Mouse (Mus musculus) spleen, adult 2 months (tissue): ENCODE measurements around the gene Pdk4. TPM values are rescaled to one million over a fixed set of nuclear protein-coding genes. Genes with fewer than 3 reads are reported as not detected.

Source experiments
- DNase-seq, 2 experiments: peaks; one replicate each; pipeline versions ENCODE4 v3.0.0 to v3.0.0-alpha.2; 2012 to 2021; ENCODE audit warnings: low spot score in 2 of 2, low read depth in 1 of 2
- H3K27ac ChIP-seq: fragments of 200-500 bp; 2 replicates; pipeline ENCODE4 v1.5.1; 2012; ENCODE audit warnings: low read length, inconsistent platforms; ENCODE audit not compliant: insufficient read depth
- H3K27me3 ChIP-seq: fragments of 200-500 bp; 2 replicates; pipeline ENCODE4 v1.6.1; 2012; ENCODE audit warnings: mild to moderate bottlenecking, moderate library complexity, low read length, inconsistent platforms; ENCODE audit not compliant: control insufficient read depth, insufficient read depth
- H3K36me3 ChIP-seq: fragments of 200-500 bp; 2 replicates; pipeline ENCODE4 v1.6.1; 2012; ENCODE audit warnings: mild to moderate bottlenecking, low read length, inconsistent platforms; ENCODE audit not compliant: control insufficient read depth, insufficient read depth
- H3K4me1 ChIP-seq: fragments of 200-500 bp; 2 replicates; pipeline ENCODE4 v1.6.1; 2011; ENCODE audit warnings: inconsistent platforms; ENCODE audit not compliant: control insufficient read depth, insufficient read depth, insufficient read length
- H3K4me3 ChIP-seq: fragments of 200-500 bp; 2 replicates; pipeline ENCODE4 v1.5.1; 2011; ENCODE audit warnings: mild to moderate bottlenecking, inconsistent platforms; ENCODE audit not compliant: insufficient read depth, insufficient read length; ENCODE audit errors: extremely low read depth
- CTCF ChIP-seq: fragments of 200-500 bp; IDR thresholded peaks from 2 replicates; pipeline ENCODE4 v1.5.1; 2011; ENCODE audit warnings: mild to moderate bottlenecking, inconsistent platforms; ENCODE audit not compliant: insufficient read depth, insufficient read length, insufficient replicate concordance; ENCODE audit errors: extremely low read depth
- POLR2A ChIP-seq: fragments of 200-500 bp; IDR thresholded peaks from 2 replicates; pipeline ENCODE4 v1.6.1; 2011; ENCODE audit warnings: low read depth, low read length, inconsistent platforms
- WGBS: fragments of 180-500 bp; shearing (Covaris S2); methylation state at CpG from one replicate; pipeline ENCODE4 v1.1.7; 2018; 5-methylcytosine and 5-hydroxymethylcytosine counted together
- polyA plus RNA-seq: library from polyadenylated mRNA; depleted of rRNA; stranded (reverse); fragments of >200 nt; gene quantifications from 2 replicates; pipeline ENCODE4 v1.2.3, GENCODE M21; 2012; rRNA removed

Gene Pdk4
- 14.0 and 17.8 TPM in 2 replicates for polyA plus RNA-seq

DNA sequence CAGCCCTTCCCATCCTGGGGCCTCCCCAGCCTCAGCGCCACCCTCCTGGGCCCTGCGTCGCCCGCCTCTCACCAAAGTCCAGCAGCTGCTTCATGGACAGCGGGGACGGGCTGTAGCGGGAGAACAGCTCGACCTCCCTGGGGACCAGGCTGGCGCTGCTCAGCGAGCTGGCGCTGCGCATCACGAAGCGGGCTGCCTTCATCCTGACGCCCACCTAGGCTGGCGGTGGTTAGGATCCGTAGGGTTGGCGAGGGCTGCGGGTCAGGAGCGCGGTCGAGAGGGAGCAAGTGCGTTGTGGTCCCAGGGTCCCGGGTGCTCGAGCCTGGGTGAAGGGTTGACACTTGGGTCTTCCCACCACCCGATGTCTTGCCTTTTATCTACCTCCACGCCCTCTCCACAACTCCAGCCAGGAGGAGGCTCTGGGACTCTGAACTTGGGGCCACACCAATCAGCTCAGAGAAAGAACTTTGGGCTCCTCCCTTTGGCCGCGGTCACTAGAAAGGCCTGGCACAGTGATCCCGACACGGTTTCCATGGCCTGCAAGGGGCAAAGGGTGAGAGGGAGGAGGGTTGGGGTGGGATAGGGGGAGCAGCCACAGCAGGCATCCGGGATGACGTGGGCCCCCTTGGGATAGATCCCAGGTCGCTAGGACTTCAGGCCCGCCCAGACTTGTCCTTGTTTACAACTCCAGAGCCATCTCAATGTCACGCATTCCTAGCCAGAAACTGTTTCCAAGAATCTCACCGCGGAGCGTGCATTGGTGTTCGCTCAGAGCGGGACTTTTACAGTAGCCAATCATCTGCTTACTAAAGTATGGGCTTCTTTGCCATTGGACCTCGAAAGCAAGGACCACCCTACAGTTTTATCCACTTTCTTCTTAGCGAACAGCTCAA, at the start of gene Pdk4:
TSS of gene Pdk4 (minus strand) at position 349 of the 893 bp plus-strand sequence.
- Histone ChIP-seq H3K27ac (peak within 1 kb of the TSS; percentile 45), H3K4me3 (peak within 1 kb of the TSS; percentile 35), H3K4me1 (no peaks in the 10 kb centered on the region; the same call in 1 of the 2 replicates), H3K36me3 (no peaks in the 10 kb centered on the region), H3K27me3 (no peaks in the 10 kb centered on the region; the same call in 1 of the 2 replicates)
- DNase-seq: peak in 1 of 2 experiments; percentile 9
- WGBS: 9% methylated on average over 43 of the region's 43 CpGs
- TF ChIP-seq POLR2A (no peak), CTCF (no peak)

DNA sequence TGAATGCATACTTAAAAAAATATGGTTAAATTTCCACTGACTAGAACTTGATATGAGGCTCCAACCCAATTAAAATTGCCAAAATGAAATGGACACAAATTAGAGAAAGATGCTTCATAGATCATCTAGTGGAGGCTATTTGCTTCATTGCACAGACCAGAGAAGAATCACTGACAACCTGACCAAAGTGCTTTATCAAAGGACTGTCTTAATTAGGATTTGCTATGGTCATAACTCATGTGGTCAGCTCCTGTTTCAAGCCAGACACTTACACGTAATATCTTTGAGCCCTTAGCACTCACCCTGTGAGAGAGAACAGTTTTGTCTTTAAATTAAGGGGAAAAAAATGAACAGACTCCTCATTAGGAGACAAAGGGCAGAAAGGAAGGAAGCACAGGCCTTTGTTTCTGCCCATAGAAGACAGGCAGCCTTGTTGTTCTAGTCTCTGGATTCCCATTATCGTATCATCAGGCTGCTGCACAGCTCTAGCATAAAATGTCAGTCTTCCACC, 41.8 kb upstream of the Pdk4 start:
- Histone ChIP-seq H3K4me1 (no peaks in the 10 kb centered on the region), H3K27ac (no peak overlapping the region), H3K36me3 (no peaks in the 10 kb centered on the region), H3K4me3 (no peak overlapping the region), H3K27me3 (no peaks in the 10 kb centered on the region)
- 85% methylated on average over 2 of the region's 2 CpGs for WGBS
- DNase-seq: no peak
- TF ChIP-seq CTCF: no peak
- TF ChIP-seq POLR2A: no peak

DNA sequence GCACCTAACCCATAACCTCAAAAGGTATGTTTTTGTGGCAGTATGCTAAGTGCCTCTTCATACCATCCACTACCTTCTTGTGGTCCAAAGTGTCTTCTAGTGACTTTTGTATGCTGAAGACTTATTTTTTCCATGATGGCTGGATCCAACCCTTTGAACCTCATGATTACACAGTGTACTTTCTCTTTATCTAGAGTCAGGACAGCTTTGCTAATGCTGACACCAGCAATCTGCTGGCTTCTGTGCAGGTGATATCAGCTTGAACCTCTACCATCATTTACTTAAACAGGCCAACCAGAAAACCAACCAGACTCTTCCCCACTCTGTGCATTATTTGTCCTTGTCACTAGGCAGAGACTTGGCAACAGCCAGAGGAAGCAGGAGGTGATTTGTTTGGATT, 39.6 kb upstream of the Pdk4 start:
- DNase-seq: no peak
- Histone ChIP-seq H3K4me1 (no peaks in the 10 kb centered on the region), H3K4me3 (no peak overlapping the region), H3K27me3 (no peaks in the 10 kb centered on the region), H3K36me3 (no peaks in the 10 kb centered on the region), H3K27ac (no peak overlapping the region)
- TF ChIP-seq CTCF (no peak), POLR2A (no peak)

DNA sequence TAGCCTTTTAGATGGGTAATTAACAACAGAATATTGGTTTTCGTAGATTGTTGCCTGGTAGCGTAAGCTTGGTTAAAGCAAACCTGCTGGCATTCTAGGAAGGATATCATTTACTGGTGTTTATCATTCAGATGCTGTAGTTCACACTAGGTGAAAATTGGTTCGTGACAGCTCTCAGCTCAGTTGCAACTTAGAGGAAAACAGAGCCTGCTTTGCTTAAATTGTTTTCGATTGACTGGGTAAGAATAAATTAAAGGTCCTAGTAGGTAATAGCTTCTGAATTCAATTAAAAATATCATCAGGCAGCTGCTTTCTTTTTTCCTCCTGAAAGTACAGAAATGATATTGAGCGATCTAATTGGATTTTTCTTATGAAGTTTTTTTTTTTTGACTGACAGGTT, 21.0 kb upstream of the Pdk4 start:
- H3K27me3 ChIP-seq: no peaks in the 10 kb centered on the region
- H3K4me1 ChIP-seq: no peaks in the 10 kb centered on the region
- H3K4me3 ChIP-seq: no peak overlapping the region
- TF ChIP-seq POLR2A (no peak), CTCF (no peak)
- 89% methylated on average over 5 of the region's 5 CpGs for WGBS
- no peak for DNase-seq
- no peak overlapping the region for H3K27ac ChIP-seq
- no peaks in the 10 kb centered on the region for H3K36me3 ChIP-seq

DNA sequence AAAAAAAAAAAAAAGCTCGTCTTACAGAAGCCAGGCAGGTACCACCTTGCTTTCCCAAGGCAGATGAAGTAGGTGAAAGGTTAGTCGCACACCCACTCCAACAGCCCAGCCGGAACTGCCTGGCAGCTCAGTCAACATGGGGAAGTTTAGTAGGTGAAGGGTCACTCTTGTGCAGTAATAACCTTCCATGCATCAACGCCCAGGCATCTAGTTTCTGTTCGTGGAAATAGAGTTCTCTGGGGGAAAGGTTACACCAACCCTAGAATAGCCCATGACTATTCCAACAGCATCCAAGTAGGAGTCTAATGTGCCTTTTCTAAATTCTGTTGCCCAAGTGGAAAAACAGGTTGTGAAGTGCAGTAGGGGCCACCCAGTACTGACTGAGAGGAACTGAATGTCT, 13.6 kb upstream of the Pdk4 start:
- no peak overlapping the region for H3K27ac ChIP-seq
- H3K27me3 ChIP-seq: no peaks in the 10 kb centered on the region
- no peak overlapping the region for H3K4me3 ChIP-seq
- no peak for TF ChIP-seq CTCF
- TF ChIP-seq POLR2A: no peak
- DNase-seq: peak in 1 of 2 experiments; percentile 11
- no peaks in the 10 kb centered on the region for H3K36me3 ChIP-seq
- WGBS: 13% methylated on average over 5 of the region's 5 CpGs
- H3K4me1 ChIP-seq: no peaks in the 10 kb centered on the region

DNA sequence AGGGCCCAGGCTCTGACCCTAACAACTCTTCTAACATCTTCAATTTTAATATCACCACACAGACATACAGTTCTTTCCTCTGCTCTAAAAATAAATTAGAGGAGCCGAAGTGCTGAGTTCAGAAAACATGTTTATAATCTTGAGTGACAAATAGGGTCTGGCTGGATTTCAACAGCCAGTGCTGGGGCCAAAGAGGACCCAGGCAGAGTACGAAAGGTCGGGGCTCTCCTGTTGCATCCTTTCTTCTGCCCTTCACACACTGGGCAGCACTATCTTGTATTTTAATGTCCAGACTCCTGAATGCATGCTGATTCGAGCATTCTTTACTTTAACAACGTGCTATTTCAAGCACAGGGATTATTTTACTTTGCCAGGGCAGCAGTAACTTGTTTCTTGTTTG, 13.2 kb upstream of the Pdk4 start:
- TF ChIP-seq POLR2A (no peak), CTCF (no peak)
- H3K4me1 ChIP-seq: no peaks in the 10 kb centered on the region
- H3K27me3 ChIP-seq: no peaks in the 10 kb centered on the region
- H3K36me3 ChIP-seq: no peaks in the 10 kb centered on the region
- no peak for DNase-seq
- 0 out of 2 replicates have a peak overlapping the region, but pooled peaks have one; percentile 9 for H3K27ac ChIP-seq
- H3K4me3 ChIP-seq: no peak overlapping the region
- WGBS: 26% methylated on average over 5 of the region's 5 CpGs

DNA sequence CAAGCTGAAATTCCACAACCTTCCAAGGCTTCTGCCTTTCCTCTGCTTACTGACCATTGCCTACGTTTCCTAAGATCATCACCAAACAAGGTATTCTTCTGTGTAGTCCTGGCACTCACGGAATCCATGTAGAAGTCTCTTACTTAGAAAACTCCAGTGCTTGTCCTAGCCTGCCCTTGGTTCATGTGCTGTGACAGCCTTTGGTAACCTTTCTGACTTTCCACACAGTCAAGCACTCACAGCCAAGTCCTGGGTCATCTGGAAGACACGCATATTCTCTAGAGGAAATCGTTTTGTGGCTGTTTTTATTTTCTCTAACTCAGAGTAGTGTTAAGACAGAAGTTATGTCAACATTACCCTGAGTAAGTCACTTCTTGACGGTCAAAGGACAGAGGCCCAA, 11.7 kb upstream of the Pdk4 start:
- TF ChIP-seq CTCF (no peak), POLR2A (no peak)
- 83% methylated on average over 5 of the region's 5 CpGs for WGBS
- Histone ChIP-seq H3K27me3 (no peaks in the 10 kb centered on the region), H3K27ac (no peak overlapping the region), H3K4me3 (no peak overlapping the region), H3K36me3 (no peaks in the 10 kb centered on the region), H3K4me1 (no peaks in the 10 kb centered on the region)
- DNase-seq: no peak
